Mouse (Mus musculus): ENCODE data around the gene Slc16a13.
A peak's percentile ranks its signal among the peaks of the same experiment; 100 is the strongest.

The Slc16a13 gene

DNA sequence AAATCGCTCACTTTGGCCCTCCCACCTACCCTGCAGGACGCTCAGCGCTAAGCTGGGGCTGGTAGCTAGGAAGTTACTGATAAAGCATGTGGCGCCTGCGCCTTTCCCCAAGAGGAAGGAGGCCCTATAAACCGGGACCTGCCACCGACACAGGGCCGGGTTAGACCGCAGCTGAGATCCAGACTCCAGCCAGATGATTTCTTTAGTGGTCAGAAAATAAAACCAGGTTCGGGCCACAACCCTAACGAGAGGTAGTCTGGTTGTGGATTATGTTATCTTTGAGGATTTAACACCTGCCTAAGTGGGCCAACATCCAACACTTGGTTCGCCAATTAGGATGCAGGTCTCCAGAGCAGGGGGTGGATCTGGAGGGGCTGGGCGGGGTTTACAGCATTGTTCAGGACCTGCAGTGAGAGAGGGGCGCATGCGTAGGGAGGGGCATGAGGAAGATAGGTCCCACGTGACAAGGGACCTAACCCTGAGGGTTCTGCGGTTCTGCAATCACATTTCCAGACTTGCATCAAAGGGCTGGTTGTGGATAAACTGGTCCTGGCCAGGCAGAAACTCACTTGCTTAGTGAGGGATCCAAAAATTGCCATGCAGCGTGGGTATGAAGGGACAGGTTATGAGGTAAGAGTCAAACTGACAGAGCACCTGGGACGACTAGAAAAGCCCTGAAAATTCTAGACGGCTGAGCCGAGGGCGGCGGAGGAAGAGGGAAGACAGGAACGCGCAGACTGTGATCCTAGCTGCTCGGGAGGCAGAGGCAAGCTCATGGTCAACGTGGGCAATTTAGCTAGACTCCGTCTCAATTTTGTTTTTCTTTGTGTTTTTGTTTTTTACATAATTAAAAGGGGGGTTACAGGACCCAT is at the start of gene Slc16a13:
TSS of gene Slc16a13 (minus strand) at position 334 of the 872 bp plus-strand sequence.
- peak; percentile 84 to 92 for DNase-seq (ENCODE audit: low spot score in 2 of 2)

DNA sequence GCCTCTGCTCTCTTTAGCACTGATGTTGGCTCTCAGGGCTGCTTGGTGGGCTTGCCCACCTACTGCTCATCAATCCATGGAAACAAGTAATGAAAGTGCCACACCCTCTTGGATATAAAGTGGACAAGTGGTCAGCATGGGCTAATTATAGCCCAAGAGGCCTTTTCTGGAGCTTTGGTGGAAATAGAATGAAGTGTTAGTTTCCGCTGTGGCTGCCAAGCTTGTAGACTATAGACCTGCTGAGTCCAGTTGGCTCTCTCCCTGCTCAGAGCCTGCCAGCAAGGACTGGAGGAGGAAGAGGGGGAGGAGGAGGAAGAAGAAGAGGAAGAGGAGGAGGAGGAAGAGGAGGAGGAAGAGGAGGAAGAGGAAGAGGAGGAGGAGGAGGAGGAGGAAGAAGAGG is 45.5 kb upstream of the Slc16a13 start:
- no peak for DNase-seq (ENCODE audit: low spot score in 2 of 2)

DNA sequence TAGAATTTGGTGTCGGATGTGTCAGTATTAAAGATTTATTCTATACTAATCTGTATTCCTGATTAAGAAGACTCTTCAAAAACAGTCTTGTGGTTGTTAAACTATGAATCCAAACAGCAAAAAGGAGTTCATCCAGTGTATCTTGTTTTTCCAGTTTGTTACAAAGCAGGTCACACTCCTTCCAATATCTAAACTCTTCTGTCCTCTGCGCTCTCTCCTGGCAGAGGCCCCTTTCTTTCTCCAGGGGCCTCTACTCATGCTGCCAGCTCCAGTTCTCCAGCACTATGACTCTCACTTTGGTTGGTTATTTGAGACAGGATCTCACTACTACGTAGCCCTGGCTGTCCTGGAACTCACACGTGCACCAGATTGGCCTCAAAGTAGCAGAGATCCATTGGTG is 45.0 kb upstream of the Slc16a13 start:
- no peak for DNase-seq (ENCODE audit: low spot score in 2 of 2)

DNA sequence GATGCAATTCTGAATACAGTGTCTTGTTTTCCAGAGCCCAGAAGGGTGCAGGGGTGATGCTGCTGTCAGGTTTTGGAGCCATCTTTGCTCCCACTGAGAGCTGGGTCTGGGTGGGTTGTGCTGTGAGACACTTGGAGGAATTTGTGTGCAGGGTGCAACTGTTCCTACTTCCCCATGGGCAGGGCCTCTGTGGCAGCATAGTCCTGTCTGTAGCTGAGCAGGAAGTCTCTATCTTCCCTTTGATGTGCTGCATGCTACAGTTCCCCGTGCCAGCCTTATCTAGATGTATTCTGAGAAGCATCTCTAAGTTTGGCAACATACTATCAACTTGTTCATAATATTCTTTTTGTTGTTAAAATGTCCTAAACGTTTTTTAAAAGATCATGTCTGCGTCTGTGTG is 44.4 kb upstream of the Slc16a13 start:
- no peak for DNase-seq (ENCODE audit: low spot score in 2 of 2)

DNA sequence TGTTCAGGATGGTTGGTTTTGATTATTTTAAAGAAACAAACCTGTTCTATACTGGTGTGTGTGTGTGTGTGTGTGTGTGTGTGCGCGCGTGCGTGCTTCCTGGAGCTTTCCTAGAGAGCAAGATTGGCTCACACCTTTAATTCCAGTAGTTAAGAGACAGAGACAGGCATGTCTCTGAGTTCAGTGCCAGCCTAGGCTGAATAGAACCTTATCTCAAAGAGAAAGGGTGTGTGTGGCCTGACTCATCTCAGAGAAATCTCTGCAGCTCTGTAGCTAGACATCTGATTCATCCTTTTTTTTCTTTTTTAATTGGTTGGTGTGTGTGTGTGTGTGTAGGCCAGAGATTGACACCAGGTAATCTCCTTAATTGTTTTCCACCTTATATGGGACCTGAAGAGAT is 38.2 kb upstream of the Slc16a13 start:
- no peak for DNase-seq (ENCODE audit: low spot score in 2 of 2)

DNA sequence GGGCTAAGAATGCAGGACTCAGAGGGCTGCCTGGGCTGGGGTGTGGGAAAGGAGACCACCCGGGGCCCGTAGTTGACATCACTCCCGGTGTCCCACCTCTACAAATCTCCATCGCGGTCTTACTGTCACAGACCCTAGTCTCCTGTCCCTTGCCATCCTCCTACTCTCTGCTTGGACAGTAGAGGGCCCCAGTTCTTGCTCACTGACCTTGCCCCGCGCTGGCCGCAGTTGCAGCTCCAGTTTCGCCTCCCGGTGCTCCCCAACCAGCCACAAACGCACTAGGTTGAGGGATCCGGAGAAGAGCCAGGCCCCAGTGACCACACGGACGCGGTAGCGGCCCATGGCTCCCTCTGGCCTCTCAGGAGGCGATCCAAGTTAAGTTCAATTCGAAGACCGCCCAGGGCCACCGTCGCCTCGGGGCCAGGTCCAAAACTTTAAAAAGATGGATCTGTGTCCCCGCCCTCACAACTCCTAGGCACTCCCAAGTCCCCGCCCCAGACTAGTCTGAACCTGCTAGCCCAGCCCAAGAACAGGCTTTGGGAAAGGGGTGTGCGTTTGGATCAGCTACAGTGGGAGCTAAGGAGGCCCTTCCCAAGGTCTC is 34.2 kb upstream of the Slc16a13 start, which contains the start of gene Alox12:
TSS of gene Alox12 (minus strand) at position 423 of the 601 bp plus-strand sequence.
- DNase-seq (ENCODE audit: low spot score in 2 of 2): peak in 1 of 2 experiments; percentile 48

DNA sequence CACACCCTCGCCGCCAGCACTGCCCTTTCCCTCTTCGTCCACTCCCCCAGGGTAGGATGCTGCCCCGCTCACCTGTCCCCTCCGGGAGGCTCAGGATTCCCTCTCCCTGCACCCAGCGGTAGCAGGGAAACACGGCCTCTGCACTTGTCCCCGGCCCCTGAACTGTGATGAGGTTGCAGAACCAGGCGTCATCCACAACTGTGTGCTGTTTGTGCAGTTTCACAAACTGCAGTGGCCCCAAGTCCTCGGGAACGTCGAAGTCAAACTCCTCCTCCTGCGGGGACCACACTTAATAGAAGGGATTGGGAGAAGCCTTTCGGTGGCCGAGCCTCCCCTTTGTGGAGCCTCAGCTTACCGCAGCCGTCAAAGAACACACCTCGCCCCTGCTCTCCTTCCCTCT is 33.5 kb upstream of the Slc16a13 start:
- no peak for DNase-seq (ENCODE audit: low spot score in 2 of 2)

DNA sequence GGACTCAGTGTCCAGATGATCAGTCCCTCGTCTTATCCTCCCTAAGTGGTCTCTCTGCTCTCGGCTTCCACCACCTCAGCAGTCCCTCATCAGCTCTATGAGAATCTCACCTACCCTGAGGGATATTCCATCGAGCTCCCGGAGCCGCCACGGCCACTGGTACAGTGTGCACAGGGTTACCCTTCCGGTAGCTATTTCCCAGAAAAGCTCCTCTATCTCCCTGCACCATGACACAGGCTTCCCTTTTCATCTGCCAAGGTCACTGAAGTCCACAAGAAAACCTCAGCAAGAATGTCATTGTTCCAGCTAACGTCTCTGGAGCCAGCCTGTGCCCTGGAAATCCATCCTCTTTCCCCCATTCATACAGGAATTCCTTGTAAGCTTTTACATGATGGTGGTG is 31.0 kb upstream of the Slc16a13 start:
- no peak for DNase-seq (ENCODE audit: low spot score in 2 of 2)

DNA sequence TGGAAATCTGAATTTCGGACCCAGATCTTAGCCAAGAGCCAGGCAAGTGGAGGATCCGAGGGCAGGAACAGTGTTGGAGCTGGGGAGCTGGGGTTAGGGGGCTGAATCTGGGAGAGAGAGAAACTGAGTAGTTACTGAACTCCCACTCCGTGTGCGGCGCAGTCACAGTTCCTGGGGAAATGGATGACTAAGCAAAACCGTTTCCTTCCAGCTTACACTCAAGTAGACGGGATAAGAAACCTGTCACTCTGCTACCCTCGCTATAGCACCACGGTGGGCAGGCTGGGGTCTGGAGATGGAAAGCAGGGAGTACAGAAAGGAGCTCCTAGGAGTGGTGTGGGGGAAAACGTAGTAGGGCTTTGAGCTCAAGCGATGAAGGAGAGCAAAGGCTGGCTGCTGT is 29.3 kb upstream of the Slc16a13 start:
- DNase-seq (ENCODE audit: low spot score in 2 of 2): no peak

DNA sequence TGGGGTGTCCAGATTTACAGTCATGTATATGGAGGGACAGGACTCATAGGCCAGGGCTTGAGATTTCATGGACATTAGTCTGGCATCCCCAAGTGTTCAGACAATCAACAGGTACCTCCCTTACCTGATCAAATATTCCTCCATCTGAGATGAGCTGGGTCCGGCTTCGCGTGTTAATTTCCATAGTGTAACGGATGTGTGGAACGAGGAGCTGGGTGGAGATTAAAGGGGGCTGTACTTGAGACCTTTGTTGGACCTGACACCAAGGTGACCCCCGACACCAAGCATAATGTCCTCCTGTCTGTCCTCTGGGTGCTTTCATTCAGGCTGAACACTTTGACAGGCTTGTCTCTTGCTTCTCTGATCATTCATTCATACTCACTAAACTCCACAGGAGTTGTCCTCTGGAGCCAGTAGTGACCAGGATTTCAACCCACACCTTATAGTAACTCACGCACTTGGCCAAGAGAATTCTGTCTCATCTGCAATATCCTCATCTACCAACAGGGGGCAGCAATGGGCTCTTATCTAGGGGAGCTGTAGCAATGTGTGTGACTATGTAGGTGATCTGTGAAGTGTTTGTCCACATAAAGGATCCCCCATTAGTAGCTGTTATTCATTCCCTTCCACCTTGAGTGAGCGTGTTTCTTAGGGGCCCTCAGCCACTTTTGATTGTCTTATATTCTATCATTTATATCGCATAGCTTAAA is 26.4 kb upstream of the Slc16a13 start:
- peak in 1 of 2 experiments; percentile 28 for DNase-seq (ENCODE audit: low spot score in 2 of 2)

DNA sequence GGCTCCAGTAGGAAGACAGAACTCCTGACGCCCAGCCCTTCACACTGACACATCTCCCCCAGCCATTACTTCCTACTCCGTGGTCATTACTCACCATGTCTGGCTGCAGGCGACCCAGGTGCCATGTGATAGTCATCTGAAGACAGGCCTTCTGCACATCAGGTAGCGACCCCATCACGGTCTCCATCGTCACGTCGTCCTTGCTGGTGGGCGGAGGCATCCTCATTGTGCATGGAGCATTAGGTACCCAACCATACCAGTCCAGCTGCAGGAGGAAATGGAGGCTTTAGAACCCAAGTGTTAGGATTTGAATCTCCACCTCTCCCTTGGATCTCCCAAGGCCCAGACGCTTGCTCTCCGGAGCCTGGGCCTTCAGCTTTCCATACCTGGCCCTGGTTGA is 21.7 kb upstream of the Slc16a13 start:
- DNase-seq (ENCODE audit: low spot score in 2 of 2): no peak

DNA sequence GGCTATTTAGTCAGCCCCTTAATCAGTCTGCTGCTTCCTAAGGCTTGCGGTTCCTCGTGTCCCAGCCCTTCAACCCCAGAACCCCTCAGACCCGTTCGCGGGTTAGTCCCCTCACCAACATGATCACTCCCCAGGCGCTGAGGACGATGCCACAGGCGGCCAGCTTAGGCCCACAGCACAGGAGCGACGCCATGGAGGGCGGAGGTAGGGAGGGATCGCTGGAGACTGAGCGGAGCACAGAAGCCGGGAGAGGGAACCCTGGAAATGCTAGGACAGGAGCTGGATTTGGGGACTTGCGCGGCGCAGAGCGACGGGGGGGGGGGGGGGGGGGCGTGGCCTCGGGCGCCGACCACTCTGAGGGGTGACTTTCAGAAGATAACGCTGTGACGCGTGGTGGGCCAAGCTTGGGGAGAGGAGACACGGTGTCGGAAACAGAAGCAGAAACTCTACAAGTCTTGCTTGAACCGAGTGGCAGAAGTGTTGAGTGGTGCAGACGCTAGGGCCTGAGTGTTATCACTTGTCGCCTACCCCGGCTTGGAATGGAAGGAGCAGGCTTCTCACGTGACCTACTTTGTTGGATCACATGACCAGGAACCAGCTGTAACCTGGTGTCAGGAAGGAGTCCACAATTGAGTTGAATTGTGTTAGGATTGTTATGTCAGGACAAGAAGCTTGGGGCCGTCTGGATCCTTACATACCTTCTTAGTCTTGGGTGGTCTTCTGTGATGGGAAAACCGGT is 18.8 kb upstream of the Slc16a13 start, which contains the start of the genes Gm21988 and Rnasek:
TSS of gene Gm21988 (minus strand) at position 290 of the 739 bp plus-strand sequence.
TSS of gene Rnasek (minus strand) at position 302 of the 739 bp plus-strand sequence.
- DNase-seq (ENCODE audit: low spot score in 2 of 2): peak in 1 of 2 experiments; percentile 71

DNA sequence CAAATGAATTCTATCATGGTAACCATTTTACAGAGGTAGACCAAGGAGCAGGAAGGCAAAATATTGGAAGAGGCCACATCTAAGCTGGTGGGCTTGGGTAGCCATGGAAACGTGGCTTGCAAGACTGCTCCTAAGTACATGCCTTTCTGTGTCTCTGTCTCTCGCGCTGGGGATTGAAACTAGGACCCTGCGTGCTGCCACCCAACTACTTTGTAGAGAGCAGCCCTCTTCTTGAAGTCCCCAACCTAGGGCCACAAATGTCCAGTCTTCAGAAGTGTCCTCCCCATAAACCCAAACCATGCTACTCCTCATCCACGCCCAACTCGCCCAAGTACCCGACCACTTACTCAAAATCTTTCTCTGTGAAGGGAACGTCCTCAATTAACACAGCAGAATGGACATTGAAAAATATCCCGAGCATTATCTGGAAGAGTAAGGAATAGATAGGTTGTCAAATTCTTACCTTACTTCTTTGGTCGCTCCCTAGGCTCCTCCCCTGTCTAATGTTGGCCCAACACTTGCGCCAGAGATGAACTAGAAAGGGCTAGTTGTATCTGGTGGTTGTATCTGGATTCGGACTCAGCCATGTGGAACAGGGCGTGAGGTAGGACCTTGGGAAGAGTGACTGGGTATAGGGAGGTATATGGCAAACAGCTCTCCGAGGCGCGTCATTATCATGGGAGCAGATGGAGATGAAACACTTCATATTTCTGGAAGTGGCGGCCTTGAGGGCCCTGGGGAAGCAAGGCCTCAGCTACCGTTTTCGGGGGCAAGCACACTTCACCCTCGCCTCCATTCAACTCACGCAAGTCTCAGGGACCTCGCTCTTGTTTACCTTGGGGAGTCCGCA is 18.0 kb upstream of the Slc16a13 start:
- DNase-seq (ENCODE audit: low spot score in 2 of 2): no peak

DNA sequence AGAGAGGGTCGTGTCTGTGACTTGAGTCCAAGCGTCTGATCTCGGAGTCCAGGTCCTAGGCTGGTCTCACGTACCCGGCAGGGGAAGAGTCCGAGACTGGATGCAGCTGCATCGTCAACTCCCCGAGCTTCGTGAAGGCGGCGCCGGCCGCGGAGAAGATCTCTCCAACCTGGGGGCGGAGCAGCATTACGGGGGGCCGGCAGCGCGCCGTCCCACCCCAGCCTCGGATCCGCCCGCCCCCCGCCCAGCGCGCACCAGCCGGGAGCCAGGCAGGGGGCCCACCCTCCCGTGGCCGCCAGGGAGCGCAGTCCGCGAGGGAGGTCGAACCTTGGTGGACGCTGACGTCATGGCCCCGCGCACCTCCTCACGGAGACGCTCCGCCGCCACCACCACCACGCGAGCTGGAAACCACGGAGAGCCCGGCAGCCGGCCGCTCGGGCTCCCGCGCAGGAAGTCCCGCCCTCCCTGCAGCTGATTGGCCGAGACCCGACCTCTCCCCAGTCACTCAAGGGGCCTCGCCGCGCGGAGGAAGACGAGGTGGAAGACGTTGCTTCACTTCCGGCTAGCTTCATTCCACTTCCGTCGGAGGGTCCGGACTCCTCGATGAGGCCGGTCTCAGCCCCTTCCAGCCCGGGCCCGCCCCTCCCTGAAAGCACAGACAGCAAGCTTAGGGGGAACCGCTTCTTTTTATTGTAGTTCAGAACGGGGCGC is 16.7 kb upstream of the Slc16a13 start, which contains the start of gene 0610010K14Rik:
TSS of gene 0610010K14Rik (minus strand) at position 458 of the 711 bp plus-strand sequence.
- peak; percentile 98 to 99 for DNase-seq (ENCODE audit: low spot score in 2 of 2)

DNA sequence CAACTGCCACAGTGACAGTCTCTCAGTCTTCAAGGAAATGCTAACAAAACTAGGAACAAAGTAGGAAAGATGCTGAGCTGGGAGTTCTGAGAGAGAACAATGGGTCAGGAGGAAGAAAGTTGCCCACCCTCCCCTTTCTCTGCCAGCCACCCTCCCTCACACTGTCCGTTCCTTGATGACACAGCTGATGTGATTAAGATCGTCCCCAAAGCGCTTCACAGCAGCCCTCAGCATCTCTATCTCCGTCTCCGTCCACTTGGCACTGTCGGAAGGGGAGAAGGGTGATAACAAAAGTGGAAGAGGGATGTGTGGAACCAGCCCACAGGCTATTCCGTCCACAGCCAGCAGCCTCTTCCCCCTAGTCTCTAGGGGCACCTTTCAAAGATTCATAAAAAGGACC is 15.9 kb upstream of the Slc16a13 start:
- DNase-seq (ENCODE audit: low spot score in 2 of 2): no peak

DNA sequence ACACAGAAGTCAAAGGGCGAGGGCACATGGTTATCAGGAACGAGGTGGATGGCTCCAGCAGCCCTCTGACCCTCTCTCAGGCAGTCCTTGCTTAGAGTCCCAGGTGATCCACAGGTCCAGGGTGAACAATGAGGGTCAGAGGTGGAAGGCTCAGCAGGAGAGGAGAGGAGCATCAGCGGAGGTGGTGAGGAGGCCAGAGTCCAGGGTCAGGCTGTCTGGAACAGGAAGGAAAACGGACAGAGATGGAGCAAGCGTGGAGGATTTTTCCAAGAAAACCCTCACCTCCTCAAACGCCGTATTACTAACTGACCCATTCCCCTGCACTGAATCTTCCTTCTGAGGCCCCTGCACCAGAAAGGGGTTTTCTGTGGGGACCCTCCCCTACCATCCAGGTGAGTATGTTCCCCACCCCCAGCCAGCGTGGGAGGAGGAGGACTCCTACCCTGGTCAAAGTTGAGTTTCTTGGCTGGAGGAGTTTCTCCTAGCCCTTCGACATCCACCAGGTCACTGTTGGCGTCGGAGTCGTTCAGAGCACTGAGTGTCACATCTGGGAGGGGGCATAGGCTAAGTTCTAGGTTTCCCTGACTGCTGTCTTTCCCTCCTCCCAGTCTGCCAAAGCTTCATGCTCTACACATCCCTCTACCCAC is 14.5 kb upstream of the Slc16a13 start:
- DNase-seq (ENCODE audit: low spot score in 2 of 2): no peak

DNA sequence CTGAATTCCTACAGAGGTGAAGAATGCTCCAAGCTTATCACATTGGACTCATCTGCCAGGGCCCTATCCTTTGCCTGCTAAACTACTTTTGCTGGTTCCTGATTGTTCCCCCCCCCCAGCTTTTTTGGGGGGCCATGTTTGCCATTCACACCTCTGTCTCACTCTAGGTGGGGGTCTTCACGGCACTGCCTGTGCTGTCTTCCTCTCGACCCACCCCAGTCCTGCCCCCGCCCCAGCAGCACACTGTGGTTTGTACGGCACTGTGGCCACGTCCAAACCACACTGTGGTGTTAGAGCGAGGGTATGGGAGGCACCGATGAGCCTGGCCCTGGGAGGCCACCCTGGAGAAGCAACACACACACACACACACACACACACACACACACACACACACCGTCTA is 13.6 kb upstream of the Slc16a13 start:
- DNase-seq (ENCODE audit: low spot score in 2 of 2): no peak

DNA sequence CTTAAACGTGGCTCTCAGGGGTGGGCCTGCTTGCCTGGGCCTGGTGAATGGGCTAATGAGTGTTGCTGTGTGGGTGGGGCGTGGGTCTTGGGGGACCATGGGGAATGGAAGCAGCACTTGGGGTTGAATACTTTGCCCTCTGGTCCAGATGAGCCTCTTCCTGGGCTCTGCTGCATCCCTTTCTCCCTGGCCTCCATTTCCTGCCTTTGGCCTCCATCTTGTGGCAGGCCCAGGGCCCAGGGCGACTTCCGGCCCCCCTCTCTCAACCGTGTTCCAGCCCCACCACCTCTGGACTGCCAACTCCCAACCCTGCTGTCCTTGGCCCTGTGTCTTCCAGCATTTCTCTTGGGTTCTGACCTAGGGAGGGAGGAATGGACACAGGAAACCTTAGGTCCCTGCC is 13.2 kb upstream of the Slc16a13 start:
- DNase-seq (ENCODE audit: low spot score in 2 of 2): no peak

DNA sequence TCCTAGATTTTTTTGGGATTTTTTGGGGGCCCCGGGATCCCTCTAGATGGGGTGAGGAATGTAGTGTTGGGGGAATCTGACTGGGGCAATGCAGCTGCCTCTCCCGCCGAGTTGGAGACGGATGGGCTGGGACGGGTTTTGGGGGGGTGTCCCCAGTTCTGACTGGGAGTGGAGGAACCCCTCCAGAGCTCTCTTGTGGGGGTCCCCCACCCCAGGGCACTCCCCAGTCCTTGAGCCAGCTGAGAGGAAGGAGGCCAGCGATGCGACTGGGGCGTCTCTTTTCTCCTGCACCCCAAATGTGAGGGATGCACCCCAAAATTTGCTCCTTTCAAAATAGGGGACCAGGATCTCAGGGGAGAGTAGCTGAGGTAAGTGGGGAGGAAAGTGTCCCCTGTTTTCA is 12.2 kb upstream of the Slc16a13 start:
- no peak for DNase-seq (ENCODE audit: low spot score in 2 of 2)
